Mouse (Mus musculus) lung, adult 2 months (tissue): Measurements from ENCODE around the gene Prpf4.
A peak's percentile ranks its signal among the peaks of the same experiment; 100 is the strongest.

Experiments
- CTCF ChIP-seq: fragments of 200-500 bp; IDR thresholded peaks from 2 replicates; pipeline ENCODE4 v1.5.1; 2011; ENCODE audit warnings: mild to moderate bottlenecking, low read length, control low read depth; ENCODE audit not compliant: insufficient read depth
- POLR2A ChIP-seq: fragments of 200-500 bp; IDR thresholded peaks from 2 replicates; pipeline ENCODE4 v1.6.1; 2011; ENCODE audit warnings: low read depth, mild to moderate bottlenecking, control low read depth, low read length, borderline replicate concordance; ENCODE audit errors: extremely low read depth

- TF ChIP-seq CTCF: no peak
- TF ChIP-seq POLR2A: peak; percentile 85
Observed at GRCm38 (mm10) chr4:62360088-62360804, 48.4 kb upstream of the Prpf4 start, which contains the start of the genes Fkbp15 and Slc31a1.
